Mouse (Mus musculus): ENCODE measurements around the gene Cul3. TPM values are rescaled to one million over a fixed set of nuclear protein-coding genes. Genes with fewer than 3 reads are reported as not detected.
A peak's percentile ranks its signal among the peaks of the same experiment; 100 is the strongest.

Cul3 gene
- total and polyA plus RNA-seq, 2 experiments: 7.4 to 59.1 TPM

- no peak for DNase-seq (ENCODE audit: extremely low read depth, low read depth, low spot score)
- no peaks in the 10 kb centered on the region; the same call in 1 of the 2 replicates for H3K4me1 ChIP-seq (ENCODE audit: control insufficient read depth, insufficient read depth, low read length)
- H3K36me3 ChIP-seq (ENCODE audit: control insufficient read depth, insufficient read depth, low read length): no peaks in the 10 kb centered on the region
- no peak overlapping the region for H3K9ac ChIP-seq (ENCODE audit: low read depth, low read length)
- TF ChIP-seq POLR2A (IDR thresholded peaks at IDR 0.05; ENCODE audit: extremely low read depth, insufficient read depth, low read length): no peak
- TF ChIP-seq CTCF (IDR thresholded peaks at IDR 0.05; ENCODE audit: low read depth, low read length): no peak
- no peak overlapping the region for H3K27ac ChIP-seq (replicated peaks; ENCODE audit: insufficient read depth, low read depth, low read length)
- H3K4me3 ChIP-seq (ENCODE audit: insufficient read depth, low read depth, low read length): no peak overlapping the region
- no peaks in the 10 kb centered on the region for H3K79me2 ChIP-seq (ENCODE audit: control insufficient read depth, insufficient read depth, low read length)
- no peaks in the 10 kb centered on the region for H3K27me3 ChIP-seq (ENCODE audit: control insufficient read depth, insufficient read depth, low read length)
- 50% methylated on average over 4 of the region's 4 CpGs for WGBS
Measured at GRCm38 (mm10) chr1:80360038-80360608, 19.8 kb upstream of the Cul3 start.

GRCm38 (mm10) chr1:80340061-80340435 is 232 bp downstream of the Cul3 start:
- Histone ChIP-seq H3K27ac (replicated peaks; ENCODE audit: insufficient read depth, low read depth, low read length) (peak overlapping the region; percentile 81), H3K36me3 (ENCODE audit: control insufficient read depth, insufficient read depth, low read length) (no peaks in the 10 kb centered on the region), H3K79me2 (ENCODE audit: control insufficient read depth, insufficient read depth, low read length) (peaks cover 17% of the 10 kb centered on the region), H3K4me3 (ENCODE audit: insufficient read depth, low read depth, low read length) (peak overlapping the region; percentile 77), H3K9ac (ENCODE audit: low read depth, low read length) (peak overlapping the region; percentile 98), H3K27me3 (ENCODE audit: control insufficient read depth, insufficient read depth, low read length) (no peaks in the 10 kb centered on the region), H3K4me1 (ENCODE audit: control insufficient read depth, insufficient read depth, low read length) (peaks cover 20% of the 10 kb centered on the region)
- 5% methylated on average over 53 of the region's 59 CpGs for WGBS
- DNase-seq (ENCODE audit: extremely low read depth, low read depth, low spot score): no peak
- TF ChIP-seq POLR2A (IDR thresholded peaks at IDR 0.05; ENCODE audit: extremely low read depth, insufficient read depth, low read length) (no peak), CTCF (IDR thresholded peaks at IDR 0.05; ENCODE audit: low read depth, low read length) (no peak)

GRCm38 (mm10) chr1:80339425-80340021 is 757 bp downstream of the Cul3 start:
- WGBS: under 1% methylated on average over 33 of the region's 33 CpGs

GRCm38 (mm10) chr1:80338398-80338797 is 1.9 kb downstream of the Cul3 start:
- Histone ChIP-seq H3K79me2 (ENCODE audit: control insufficient read depth, insufficient read depth, low read length) (peaks cover 17% of the 10 kb centered on the region), H3K36me3 (ENCODE audit: control insufficient read depth, insufficient read depth, low read length) (no peaks in the 10 kb centered on the region), H3K27me3 (ENCODE audit: control insufficient read depth, insufficient read depth, low read length) (no peaks in the 10 kb centered on the region), H3K27ac (replicated peaks; ENCODE audit: insufficient read depth, low read depth, low read length) (no peak overlapping the region), H3K4me3 (ENCODE audit: insufficient read depth, low read depth, low read length) (peak overlapping the region; percentile 36; the same call in 1 of the 2 replicates), H3K9ac (ENCODE audit: low read depth, low read length) (no peak overlapping the region), H3K4me1 (ENCODE audit: control insufficient read depth, insufficient read depth, low read length) (peaks cover 25% of the 10 kb centered on the region)
- 2% methylated on average over 1 of the region's 1 CpGs for WGBS
- peak; percentile 71 for DNase-seq (ENCODE audit: extremely low read depth, low read depth, low spot score)
- TF ChIP-seq POLR2A (IDR thresholded peaks at IDR 0.05; ENCODE audit: extremely low read depth, insufficient read depth, low read length) (no peak), CTCF (IDR thresholded peaks at IDR 0.05; ENCODE audit: low read depth, low read length) (no peak)

More at GRCm38 (mm10) chr1:80339425-80340021, 757 bp downstream of the Cul3 start:
- peak; percentile 49 for DNase-seq (ENCODE audit: extremely low read depth, low read depth, low spot score)
- peaks cover 17% of the 10 kb centered on the region for H3K79me2 ChIP-seq (ENCODE audit: control insufficient read depth, insufficient read depth, low read length)
- H3K27ac ChIP-seq (replicated peaks; ENCODE audit: insufficient read depth, low read depth, low read length): peak overlapping the region; percentile 81
- no peaks in the 10 kb centered on the region for H3K36me3 ChIP-seq (ENCODE audit: control insufficient read depth, insufficient read depth, low read length)
- peak overlapping the region; percentile 98 for H3K9ac ChIP-seq (ENCODE audit: low read depth, low read length)
- TF ChIP-seq POLR2A (IDR thresholded peaks at IDR 0.05; ENCODE audit: extremely low read depth, insufficient read depth, low read length): no peak
- TF ChIP-seq CTCF (IDR thresholded peaks at IDR 0.05; ENCODE audit: low read depth, low read length): no peak
- no peaks in the 10 kb centered on the region for H3K27me3 ChIP-seq (ENCODE audit: control insufficient read depth, insufficient read depth, low read length)
- peak overlapping the region; percentile 77 for H3K4me3 ChIP-seq (ENCODE audit: insufficient read depth, low read depth, low read length)
- peaks cover 20% of the 10 kb centered on the region for H3K4me1 ChIP-seq (ENCODE audit: control insufficient read depth, insufficient read depth, low read length)

GRCm38 (mm10) chr1:80335726-80336368 is 4.4 kb downstream of the Cul3 start:
- Histone ChIP-seq H3K36me3 (ENCODE audit: control insufficient read depth, insufficient read depth, low read length) (no peaks in the 10 kb centered on the region), H3K4me1 (ENCODE audit: control insufficient read depth, insufficient read depth, low read length) (peaks cover 30% of the 10 kb centered on the region), H3K27me3 (ENCODE audit: control insufficient read depth, insufficient read depth, low read length) (no peaks in the 10 kb centered on the region), H3K9ac (ENCODE audit: low read depth, low read length) (no peak overlapping the region), H3K79me2 (ENCODE audit: control insufficient read depth, insufficient read depth, low read length) (peaks cover 24% of the 10 kb centered on the region), H3K4me3 (ENCODE audit: insufficient read depth, low read depth, low read length) (no peak overlapping the region), H3K27ac (replicated peaks; ENCODE audit: insufficient read depth, low read depth, low read length) (no peak overlapping the region)
- DNase-seq (ENCODE audit: extremely low read depth, low read depth, low spot score): no peak
- TF ChIP-seq CTCF (IDR thresholded peaks at IDR 0.05; ENCODE audit: low read depth, low read length): no peak
- TF ChIP-seq POLR2A (IDR thresholded peaks at IDR 0.05; ENCODE audit: extremely low read depth, insufficient read depth, low read length): no peak
- 24% methylated on average over 1 of the region's 1 CpGs for WGBS

All from liver, adult 2 months (tissue).